Mouse (Mus musculus) embryo, embryonic 11.5 days (tissue): ENCODE measurements around the gene Itga5.

Experiments
- DNase-seq: peaks from one replicate; pipeline ENCODE4 v3.0.0-alpha.2; 2012; ENCODE audit warnings: low read depth, low spot score

Itga5 gene

GRCm38 (mm10) chr15:103313495-103314095 is 53.0 kb downstream of the Itga5 start:
- no peak for DNase-seq

- no peak for DNase-seq
Observed at GRCm38 (mm10) chr15:103310365-103310910, 56.1 kb downstream of the Itga5 start, which contains the start of gene Gpr84. TSS of gene Gpr84 (minus strand) at chr15:103310612.

- no peak for DNase-seq
Observed at GRCm38 (mm10) chr15:103308876-103309580, 57.5 kb downstream of the Itga5 start.

GRCm38 (mm10) chr15:103308056-103308875 is 58.3 kb downstream of the Itga5 start:
- DNase-seq, result no peak

- no peak for DNase-seq
Observed at GRCm38 (mm10) chr15:103307125-103307524, 59.4 kb downstream of the Itga5 start.

- DNase-seq, result no peak
Observed at GRCm38 (mm10) chr15:103305792-103306645, 60.5 kb downstream of the Itga5 start.

GRCm38 (mm10) chr15:103305070-103305678 is 61.4 kb downstream of the Itga5 start:
- DNase-seq, result peak; percentile 99

GRCm38 (mm10) chr15:103304616-103304969 is 62.0 kb downstream of the Itga5 start:
- no peak for DNase-seq

GRCm38 (mm10) chr15:103303916-103304615 is 62.5 kb downstream of the Itga5 start:
- peak; percentile 62 for DNase-seq

GRCm38 (mm10) chr15:103302341-103303021 is 64.1 kb downstream of the Itga5 start:
- DNase-seq, result peak; percentile 67

- DNase-seq, result no peak
Observed at GRCm38 (mm10) chr15:103301547-103302340, 64.8 kb downstream of the Itga5 start.

- peak; percentile 83 for DNase-seq
Observed at GRCm38 (mm10) chr15:103301046-103301445, 65.5 kb downstream of the Itga5 start.

GRCm38 (mm10) chr15:103300560-103300959 is 66.0 kb downstream of the Itga5 start:
- DNase-seq, result no peak

GRCm38 (mm10) chr15:103300067-103300471 is 66.5 kb downstream of the Itga5 start:
- peak; percentile 69 for DNase-seq

- no peak for DNase-seq
Observed at GRCm38 (mm10) chr15:103299644-103300043, 66.9 kb downstream of the Itga5 start.

GRCm38 (mm10) chr15:103298861-103299616 is 67.5 kb downstream of the Itga5 start:
- DNase-seq, result no peak

- DNase-seq, result no peak
Observed at GRCm38 (mm10) chr15:103298026-103298425, 68.5 kb downstream of the Itga5 start.

GRCm38 (mm10) chr15:103297313-103297712 is 69.2 kb downstream of the Itga5 start:
- DNase-seq, result no peak
